Mouse (Mus musculus): Measurements from ENCODE around the gene Nbea.

DNA sequence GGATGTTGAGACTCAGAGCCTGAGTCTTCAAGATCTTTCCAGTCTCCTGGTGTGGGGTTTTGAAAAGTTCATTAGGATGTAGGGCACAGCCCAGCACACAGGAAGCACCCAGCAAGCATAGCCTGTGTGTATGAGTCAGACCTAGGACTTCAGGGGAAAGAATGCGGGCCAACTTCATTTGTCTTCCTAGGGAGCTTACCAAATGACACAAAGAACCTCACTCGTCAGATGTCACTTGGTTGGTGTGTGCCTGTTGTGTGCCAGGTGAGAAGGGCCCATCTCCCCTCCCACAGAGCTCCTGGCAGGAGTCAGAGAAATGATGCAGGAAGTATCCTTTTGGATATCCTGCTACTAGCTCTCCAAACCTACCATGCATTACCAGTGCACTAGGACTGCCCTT, 593.2 kb downstream of the Nbea start:
- TF ChIP-seq GATA1 (IDR thresholded peaks at IDR 0.05; ENCODE audit: borderline replicate concordance, low read length) (no peak), FLI1 (IDR thresholded peaks at IDR 0.05; ENCODE audit: low read length) (no peak)

All from megakaryocyte, embryonic 14.5 days (primary cell).